Mouse (Mus musculus): ENCODE measurements at regions not wholly inside any gene's neighbourhood (a gene's known extent, or its start where the extent isn't known, plus 50 kb on each side); places are given as distances from the start of the nearest gene placed in this dataset.

GRCm38 (mm10) chr16:76509109-76509650 is 135.6 kb upstream of the Nrip1 start:
- H3K4me3 ChIP-seq, result no peak overlapping the region
- no peak overlapping the region for H3ac ChIP-seq (ENCODE audit: control insufficient read depth, insufficient read length)
- no peaks in the 10 kb centered on the region for H3K36me3 ChIP-seq (ENCODE audit: control insufficient read depth, insufficient read depth)
- no peaks in the 10 kb centered on the region for H3K27me3 ChIP-seq (ENCODE audit: control insufficient read depth, insufficient read depth, insufficient read length)
- H3K79me2 ChIP-seq (ENCODE audit: control insufficient read depth, insufficient read depth), result no peaks in the 10 kb centered on the region
- no peak overlapping the region for H3K4me2 ChIP-seq (ENCODE audit: low read depth)
- TF ChIP-seq SRF (IDR thresholded peaks at IDR 0.05; ENCODE audit: control insufficient read depth, insufficient read length, low read depth) (no peak), TCF3 (IDR thresholded peaks at IDR 0.05; ENCODE audit: insufficient read length, low read depth) (no peak), REST (IDR thresholded peaks at IDR 0.05; ENCODE audit: insufficient read depth, insufficient read length) (no peak), CEBPB (IDR thresholded peaks at IDR 0.05; ENCODE audit: insufficient read depth, poor library complexity, severe bottlenecking) (no peak), MYOG (IDR thresholded peaks at IDR 0.05; ENCODE audit: control insufficient read depth in 1 of 3, insufficient read depth in 1 of 3, insufficient read length in 2 of 3, low read depth in 2 of 3) (no peak), POLR2A (IDR thresholded peaks at IDR 0.05; ENCODE audit: insufficient read length, low read depth) (no peak)

GRCm38 (mm10) chr16:76507191-76507746 is 133.6 kb upstream of the Nrip1 start:
- no peaks in the 10 kb centered on the region for H3K27me3 ChIP-seq (ENCODE audit: control insufficient read depth, insufficient read depth, insufficient read length)

GRCm38 (mm10) chr16:76506240-76506639 is 132.6 kb upstream of the Nrip1 start:
- H3ac ChIP-seq (ENCODE audit: control insufficient read depth, insufficient read length), result no peak overlapping the region

More at GRCm38 (mm10) chr16:76507191-76507746, 133.6 kb upstream of the Nrip1 start:
- Histone ChIP-seq H3ac (ENCODE audit: control insufficient read depth, insufficient read length) (no peak overlapping the region), H3K36me3 (ENCODE audit: control insufficient read depth, insufficient read depth) (no peaks in the 10 kb centered on the region), H3K4me2 (ENCODE audit: low read depth) (no peak overlapping the region), H3K79me2 (ENCODE audit: control insufficient read depth, insufficient read depth) (no peaks in the 10 kb centered on the region), H3K4me3 (no peak overlapping the region)
- TF ChIP-seq CEBPB (IDR thresholded peaks at IDR 0.05; ENCODE audit: insufficient read depth, poor library complexity, severe bottlenecking) (0 out of 2 replicates have a peak, but pooled peaks have one; percentile 9), REST (IDR thresholded peaks at IDR 0.05; ENCODE audit: insufficient read depth, insufficient read length) (no peak)

GRCm38 (mm10) chr16:76499686-76500400 is 126.2 kb upstream of the Nrip1 start:
- no peaks in the 10 kb centered on the region for H3K27me3 ChIP-seq (ENCODE audit: control insufficient read depth, insufficient read depth, insufficient read length)
- no peak overlapping the region for H3ac ChIP-seq (ENCODE audit: control insufficient read depth, insufficient read length)
- no peaks in the 10 kb centered on the region for H3K79me2 ChIP-seq (ENCODE audit: control insufficient read depth, insufficient read depth)
- no peak overlapping the region for H3K4me2 ChIP-seq (ENCODE audit: low read depth)
- no peak for TF ChIP-seq TCF3 (IDR thresholded peaks at IDR 0.05; ENCODE audit: insufficient read length, low read depth)
- peak in 1 of 3 experiments; percentile 5 for TF ChIP-seq MYOD1 (IDR thresholded peaks at IDR 0.05; ENCODE audit: control insufficient read depth in 1 of 3, insufficient read length in 2 of 3, low read depth in 2 of 3)
- no peaks in the 10 kb centered on the region for H3K36me3 ChIP-seq (ENCODE audit: control insufficient read depth, insufficient read depth)
- no peak overlapping the region for H3K4me3 ChIP-seq

More at GRCm38 (mm10) chr16:76506240-76506639, 132.6 kb upstream of the Nrip1 start:
- Histone ChIP-seq H3K4me3 (no peak overlapping the region), H3K4me2 (ENCODE audit: low read depth) (no peak overlapping the region), H3K36me3 (ENCODE audit: control insufficient read depth, insufficient read depth) (no peaks in the 10 kb centered on the region), H3K27me3 (ENCODE audit: control insufficient read depth, insufficient read depth, insufficient read length) (no peaks in the 10 kb centered on the region), H3K79me2 (ENCODE audit: control insufficient read depth, insufficient read depth) (no peaks in the 10 kb centered on the region)
- TF ChIP-seq USF1 (IDR thresholded peaks at IDR 0.05; ENCODE audit: low read depth) (peak; percentile 68), POLR2A (IDR thresholded peaks at IDR 0.05; ENCODE audit: insufficient read length, low read depth) (no peak)

GRCm38 (mm10) chr16:76498233-76498632 is 124.6 kb upstream of the Nrip1 start:
- Histone ChIP-seq H3ac (ENCODE audit: control insufficient read depth, insufficient read length) (no peak overlapping the region), H3K79me2 (ENCODE audit: control insufficient read depth, insufficient read depth) (no peaks in the 10 kb centered on the region), H3K27me3 (ENCODE audit: control insufficient read depth, insufficient read depth, insufficient read length) (no peaks in the 10 kb centered on the region), H3K36me3 (ENCODE audit: control insufficient read depth, insufficient read depth) (no peaks in the 10 kb centered on the region), H3K4me3 (no peak overlapping the region), H3K4me2 (ENCODE audit: low read depth) (no peak overlapping the region)
- TF ChIP-seq TCF3 (IDR thresholded peaks at IDR 0.05; ENCODE audit: insufficient read length, low read depth), result no peak
- no peak for TF ChIP-seq TCF12 (IDR thresholded peaks at IDR 0.05; ENCODE audit: insufficient read depth, poor library complexity, severe bottlenecking)
- TF ChIP-seq POLR2A (IDR thresholded peaks at IDR 0.05; ENCODE audit: insufficient read length, low read depth), result no peak
- TF ChIP-seq MAX (IDR thresholded peaks at IDR 0.05; ENCODE audit: low read depth), result no peak

GRCm38 (mm10) chr16:76497041-76497808 is 123.6 kb upstream of the Nrip1 start:
- Histone ChIP-seq H3K27me3 (ENCODE audit: control insufficient read depth, insufficient read depth, insufficient read length) (no peaks in the 10 kb centered on the region), H3ac (ENCODE audit: control insufficient read depth, insufficient read length) (no peak overlapping the region), H3K36me3 (ENCODE audit: control insufficient read depth, insufficient read depth) (no peaks in the 10 kb centered on the region), H3K4me3 (no peak overlapping the region), H3K4me2 (ENCODE audit: low read depth) (no peak overlapping the region), H3K79me2 (ENCODE audit: control insufficient read depth, insufficient read depth) (no peaks in the 10 kb centered on the region)
- no peak for TF ChIP-seq POLR2AphosphoS2 (IDR thresholded peaks at IDR 0.05; ENCODE audit: insufficient read length, low read depth)
- no peak for TF ChIP-seq E2F4 (IDR thresholded peaks at IDR 0.05; ENCODE audit: insufficient read depth)
- TF ChIP-seq TCF3 (IDR thresholded peaks at IDR 0.05; ENCODE audit: insufficient read length, low read depth), result no peak
- peak; percentile 13 to 85 (median 74) for TF ChIP-seq MYOD1 (IDR thresholded peaks at IDR 0.05; ENCODE audit: control insufficient read depth in 1 of 3, insufficient read length in 2 of 3, low read depth in 2 of 3)
- TF ChIP-seq REST (IDR thresholded peaks at IDR 0.05; ENCODE audit: insufficient read depth, insufficient read length), result no peak

Data from myocyte (in vitro differentiated cells).